Mouse (Mus musculus) cortical plate, adult 2 months (tissue): ENCODE data around the gene Fut8.

ENCODE experiments used
- CTCF ChIP-seq: fragments of 200-500 bp; IDR thresholded peaks from 2 replicates; pipeline ENCODE4 v1.5.1; 2011; ENCODE audit warnings: mild to moderate bottlenecking, control low read depth, low read length; ENCODE audit not compliant: insufficient read depth; ENCODE audit errors: extremely low read depth
- POLR2A ChIP-seq: fragments of 200-500 bp; IDR thresholded peaks from 2 replicates; pipeline ENCODE4 v1.6.1; 2011; ENCODE audit warnings: mild to moderate bottlenecking, low read length, control low read depth; ENCODE audit not compliant: insufficient read depth; ENCODE audit errors: extremely low read depth

DNA sequence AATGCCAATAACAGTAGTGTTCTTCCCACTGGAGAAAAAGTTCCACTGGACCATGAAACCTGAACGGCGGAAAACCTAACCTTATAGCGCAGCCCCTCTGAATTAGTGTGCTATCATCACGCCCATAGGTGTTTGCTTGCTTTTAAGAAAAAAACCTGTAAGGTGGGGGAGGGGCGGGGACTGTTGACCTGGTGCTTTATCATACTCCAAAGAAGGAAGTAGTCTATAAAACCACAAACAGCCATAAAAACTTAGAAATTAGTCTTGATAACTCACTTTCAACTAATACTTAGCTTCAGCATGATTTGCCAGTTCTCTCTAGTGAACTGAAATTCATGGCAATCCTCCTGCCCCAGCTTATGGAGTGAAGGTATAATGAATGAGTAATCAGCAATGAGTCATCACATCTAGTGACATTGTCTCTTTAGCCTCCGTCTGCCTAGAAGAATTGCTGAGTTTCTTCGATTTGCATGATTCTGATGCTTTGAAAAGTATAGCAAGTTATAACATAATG lies 26.2 kb upstream of the Fut8 start:
- TF ChIP-seq CTCF (no peak), POLR2A (no peak)
